Mouse (Mus musculus) lung, embryonic 16.5 days (tissue): ENCODE measurements around the gene Abca1. TPM values are rescaled to one million over a fixed set of nuclear protein-coding genes. Genes with fewer than 3 reads are reported as not detected.

Source experiments
- ATAC-seq: fragments of 200-750 bp; cut with Nextera tagmentation; 2 replicates; pipeline ENCODE4 v1.8.0; 2017; ENCODE audit warnings: low read depth, mild to moderate bottlenecking, moderate library complexity
- H3K27ac ChIP-seq: fragments of 300-500 bp; sonication (generic); 2 replicates; pipeline ENCODE4 v1.5.1; 2014; ENCODE audit warnings: mild to moderate bottlenecking, control low read depth, low read length
- H3K27me3 ChIP-seq: fragments of 300-500 bp; sonication (generic); 2 replicates; pipeline ENCODE4 v1.6.1; 2014; ENCODE audit warnings: low read depth, low read length, mixed read lengths; ENCODE audit not compliant: control insufficient read depth, insufficient read depth
- H3K36me3 ChIP-seq: fragments of 300-500 bp; sonication (generic); 2 replicates; pipeline ENCODE4 v1.6.1; 2014; ENCODE audit warnings: low read length; ENCODE audit not compliant: control insufficient read depth, insufficient read depth
- H3K4me1 ChIP-seq: fragments of 300-500 bp; sonication (generic); replicated peaks from 2 replicates; pipeline ENCODE4 v1.6.1; 2014; ENCODE audit warnings: low read length, mixed read lengths; ENCODE audit not compliant: control insufficient read depth, insufficient read depth
- H3K4me2 ChIP-seq: fragments of 300-500 bp; sonication (generic); 2 replicates; pipeline ENCODE4 v1.6.1; 2014; ENCODE audit warnings: low read depth, low read length, control low read depth
- H3K4me3 ChIP-seq: fragments of 300-500 bp; sonication (generic); 2 replicates; pipeline ENCODE4 v1.5.1; 2014; ENCODE audit warnings: mild to moderate bottlenecking, low read length, control low read depth
- H3K9ac ChIP-seq: fragments of 300-500 bp; sonication (generic); 2 replicates; pipeline ENCODE4 v1.6.1; 2014; ENCODE audit warnings: low read length, control low read depth
- H3K9me3 ChIP-seq: fragments of 300-500 bp; sonication (generic); 2 replicates; pipeline ENCODE4 v1.6.1; 2016; ENCODE audit warnings: low read length; ENCODE audit not compliant: control insufficient read depth
- WGBS: fragments of 180-500 bp; shearing (Covaris S2); extraction: QIAGEN DNeasy Blood & Tissue Kit; methylation state at CpG from one replicate; pipeline ENCODE4 v1.1.7; 2014; 5-methylcytosine and 5-hydroxymethylcytosine counted together
- polyA plus RNA-seq: library from polyadenylated mRNA; unstranded; fragments of >200 nt; fragmentation: Nextera tagmentation; extraction: Ambion mirVana; gene quantifications from 2 replicates; pipeline ENCODE4 v1.2.1, GENCODE M21; 2015

Gene Abca1
- polyA plus RNA-seq, 1 experiment from 2014 or later: 9.8 TPM

GRCm38 (mm10) chr4:53121084-53121483, 38.6 kb downstream of the Abca1 start:
- Histone ChIP-seq H3K36me3 (no peaks in the 10 kb centered on the region), H3K9me3 (no peaks in the 10 kb centered on the region), H3K4me2 (no peak overlapping the region), H3K4me3 (no peak overlapping the region), H3K27ac (no peak overlapping the region), H3K9ac (no peak overlapping the region), H3K4me1 (peaks cover 18% of the 10 kb centered on the region), H3K27me3 (no peaks in the 10 kb centered on the region)
- WGBS: 67% methylated on average over 3 of the region's 3 CpGs
- ATAC-seq: no peak

GRCm38 (mm10) chr4:53120038-53120685, 39.5 kb downstream of the Abca1 start:
- Histone ChIP-seq H3K4me1 (peaks cover 22% of the 10 kb centered on the region), H3K4me2 (no peak overlapping the region), H3K9ac (no peak overlapping the region), H3K27ac (no peak overlapping the region), H3K4me3 (no peak overlapping the region), H3K9me3 (no peaks in the 10 kb centered on the region), H3K27me3 (no peaks in the 10 kb centered on the region), H3K36me3 (no peaks in the 10 kb centered on the region)
- ATAC-seq: no peak
- 81% methylated on average over 10 of the region's 10 CpGs for WGBS

DNA sequence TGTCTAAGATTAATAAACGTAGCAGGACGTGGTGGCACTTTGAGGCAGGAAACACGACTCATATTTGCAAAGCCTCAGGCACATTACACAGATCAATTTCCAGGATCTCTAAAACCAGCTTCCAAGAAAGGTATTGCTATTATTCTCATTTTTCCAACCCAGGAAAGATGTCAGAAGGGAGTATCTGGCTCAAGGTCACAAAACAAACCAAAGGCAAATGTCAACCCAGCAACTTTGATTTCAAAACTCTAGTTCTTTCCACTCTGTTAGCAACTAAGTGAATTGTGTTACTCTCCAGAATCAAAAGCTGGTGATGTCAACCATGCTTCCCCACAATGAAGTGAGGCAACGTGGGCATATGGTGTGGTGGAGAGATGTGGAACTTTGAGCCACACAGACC, 41.1 kb downstream of the Abca1 start:
- H3K27ac ChIP-seq: no peak overlapping the region
- no peaks in the 10 kb centered on the region for H3K27me3 ChIP-seq
- H3K36me3 ChIP-seq: no peaks in the 10 kb centered on the region
- 59% methylated on average over 4 of the region's 4 CpGs for WGBS
- no peaks in the 10 kb centered on the region for H3K9me3 ChIP-seq
- no peak overlapping the region for H3K9ac ChIP-seq
- H3K4me1 ChIP-seq: peaks cover 23% of the 10 kb centered on the region
- no peak overlapping the region for H3K4me3 ChIP-seq
- H3K4me2 ChIP-seq: no peak overlapping the region
- ATAC-seq: no peak

GRCm38 (mm10) chr4:53117610-53118009, 42.1 kb downstream of the Abca1 start:
- peaks cover 4% of the 10 kb centered on the region; the same call in 1 of the 2 replicates for H3K36me3 ChIP-seq
- H3K9ac ChIP-seq: no peak overlapping the region
- no peaks in the 10 kb centered on the region for H3K27me3 ChIP-seq
- no peak overlapping the region for H3K4me2 ChIP-seq
- peaks cover 23% of the 10 kb centered on the region for H3K4me1 ChIP-seq
- no peak overlapping the region; the same call in 1 of the 2 replicates for H3K27ac ChIP-seq
- no peak overlapping the region for H3K4me3 ChIP-seq
- ATAC-seq: no peak
- no peaks in the 10 kb centered on the region for H3K9me3 ChIP-seq

- peaks cover 25% of the 10 kb centered on the region for H3K4me1 ChIP-seq
- WGBS: 49% methylated on average over 5 of the region's 5 CpGs
- H3K27me3 ChIP-seq: no peaks in the 10 kb centered on the region
- H3K27ac ChIP-seq: 0 out of 2 replicates have a peak overlapping the region, but pooled peaks have one; percentile 10
- H3K9ac ChIP-seq: no peak overlapping the region
- no peak for ATAC-seq
- peaks cover 4% of the 10 kb centered on the region; the same call in 1 of the 2 replicates for H3K36me3 ChIP-seq
- H3K4me3 ChIP-seq: no peak overlapping the region
- H3K9me3 ChIP-seq: no peaks in the 10 kb centered on the region
- no peak overlapping the region for H3K4me2 ChIP-seq
Observed at GRCm38 (mm10) chr4:53117076-53117475, 42.6 kb downstream of the Abca1 start.

- no peak for ATAC-seq
- Histone ChIP-seq H3K9me3 (no peaks in the 10 kb centered on the region), H3K4me1 (peaks cover 26% of the 10 kb centered on the region), H3K36me3 (peaks cover 4% of the 10 kb centered on the region; the same call in 1 of the 2 replicates), H3K4me2 (no peak overlapping the region), H3K9ac (no peak overlapping the region), H3K27me3 (no peaks in the 10 kb centered on the region), H3K4me3 (no peak overlapping the region), H3K27ac (peak overlapping the region; percentile 45; the same call in 1 of the 2 replicates)
- 27% methylated on average over 3 of the region's 5 CpGs for WGBS
Observed at GRCm38 (mm10) chr4:53115866-53116265, 43.8 kb downstream of the Abca1 start.

DNA sequence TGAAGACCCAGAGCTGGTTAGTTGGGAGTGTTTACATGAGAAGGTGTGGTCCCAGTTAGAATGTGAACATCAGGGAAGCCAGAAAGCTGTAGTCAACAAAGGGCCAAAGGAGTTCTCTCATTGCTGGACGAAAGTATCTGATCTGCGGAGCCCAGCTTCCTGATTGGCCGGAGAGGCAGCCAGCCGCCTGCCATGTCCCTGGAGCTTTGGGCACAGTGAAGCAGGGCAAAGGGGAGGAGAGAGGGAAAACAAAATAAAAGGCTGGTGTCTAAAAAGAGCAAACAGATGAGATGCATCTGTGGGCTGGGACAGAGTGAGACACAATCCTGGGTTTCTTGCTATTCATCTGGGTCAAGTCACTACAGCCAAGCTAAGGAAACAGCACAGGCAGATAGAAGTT, 44.3 kb downstream of the Abca1 start:
- H3K4me2 ChIP-seq: no peak overlapping the region
- no peaks in the 10 kb centered on the region for H3K9me3 ChIP-seq
- peaks cover 30% of the 10 kb centered on the region for H3K4me1 ChIP-seq
- ATAC-seq: 0 out of 2 replicates have a peak, but pooled peaks have one; percentile 1
- no peak overlapping the region for H3K27ac ChIP-seq
- H3K36me3 ChIP-seq: peaks cover 4% of the 10 kb centered on the region; the same call in 1 of the 2 replicates
- no peak overlapping the region for H3K9ac ChIP-seq
- H3K27me3 ChIP-seq: no peaks in the 10 kb centered on the region
- H3K4me3 ChIP-seq: no peak overlapping the region
- WGBS: 53% methylated on average over 4 of the region's 4 CpGs

DNA sequence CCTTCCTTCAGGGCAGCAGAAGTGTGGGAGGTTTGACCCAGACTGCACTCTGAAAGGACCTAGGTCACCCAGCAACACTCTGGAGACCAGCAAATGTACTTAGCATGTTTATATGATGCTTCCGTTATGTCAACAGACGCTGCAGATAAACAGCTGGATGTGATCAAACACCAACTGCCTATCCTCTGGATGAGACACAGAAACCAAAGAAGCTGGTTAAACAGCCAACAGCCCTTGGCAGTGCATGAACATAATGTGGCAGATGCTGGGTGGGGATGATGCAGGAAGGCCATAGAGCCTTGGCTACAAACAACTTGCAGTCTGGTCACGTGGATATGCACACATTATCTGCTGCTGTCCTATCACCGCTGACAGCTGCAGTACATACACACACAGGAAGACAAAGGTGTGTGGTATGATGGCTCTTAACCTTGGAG, 47.8 kb downstream of the Abca1 start:
- H3K27ac ChIP-seq: peak overlapping the region; percentile 74
- H3K4me2 ChIP-seq: no peak overlapping the region
- H3K27me3 ChIP-seq: no peaks in the 10 kb centered on the region
- peaks cover 35% of the 10 kb centered on the region for H3K4me1 ChIP-seq
- H3K4me3 ChIP-seq: no peak overlapping the region
- peak; percentile 88 for ATAC-seq
- peaks cover 4% of the 10 kb centered on the region; the same call in 1 of the 2 replicates for H3K36me3 ChIP-seq
- H3K9me3 ChIP-seq: no peaks in the 10 kb centered on the region
- 39% methylated on average over 4 of the region's 4 CpGs for WGBS
- no peak overlapping the region for H3K9ac ChIP-seq

GRCm38 (mm10) chr4:53110356-53110755, 49.3 kb downstream of the Abca1 start:
- ATAC-seq: no peak
- Histone ChIP-seq H3K4me3 (no peak overlapping the region), H3K9ac (no peak overlapping the region), H3K27ac (no peak overlapping the region), H3K27me3 (no peaks in the 10 kb centered on the region), H3K36me3 (peaks cover 4% of the 10 kb centered on the region), H3K9me3 (no peaks in the 10 kb centered on the region), H3K4me1 (peaks cover 22% of the 10 kb centered on the region), H3K4me2 (no peak overlapping the region)
- WGBS: 29% methylated on average over 5 of the region's 5 CpGs
